Mouse (Mus musculus): ENCODE measurements around the gene Mup2.
"Not testable (repeated sequence)": the region's sequence is repeated elsewhere in the genome, so short reads cannot be mapped to it uniquely, and the experiment has no call there.

The Mup2 gene

DNA sequence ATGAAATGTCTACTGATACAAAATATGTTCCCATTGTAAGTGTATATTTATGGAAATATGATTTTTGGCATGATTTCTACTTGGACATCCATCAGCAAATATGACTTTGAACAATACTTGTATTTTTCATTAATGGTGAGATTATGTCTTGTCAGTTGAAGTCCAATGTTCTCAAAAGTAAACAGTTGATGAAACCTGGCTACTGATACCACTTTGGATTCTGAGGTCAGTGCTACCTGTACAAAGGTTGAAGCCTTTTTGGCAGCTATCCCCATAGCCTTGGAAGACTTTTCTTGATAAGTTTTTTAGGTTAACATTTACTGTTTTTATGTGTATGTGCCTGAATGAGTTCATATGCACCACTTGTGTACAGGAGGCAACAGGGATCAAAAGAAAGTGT lies at the start of gene Mup2:
Gene Mup2, minus strand, starts transcription at position 101 of the 400 bp plus-strand sequence.
- DNase-seq = not testable (repeated sequence)
